Mouse (Mus musculus) liver, postnatal 0 days (tissue): ENCODE results near the gene Reep6. TPM values are rescaled to one million over a fixed set of nuclear protein-coding genes. Genes with fewer than 3 reads are reported as not detected.
"Not testable (repeated sequence)": the region's sequence is repeated elsewhere in the genome, so short reads cannot be mapped to it uniquely, and the experiment has no call there.

Experiments
- ATAC-seq: fragments of 200-750 bp; cut with Nextera tagmentation; 2 replicates; pipeline ENCODE4 v1.8.0; 2017; ENCODE audit warnings: mild to moderate bottlenecking, moderate library complexity
- DNase-seq: peaks from one replicate; pipeline ENCODE4 v3.0.0-alpha.2; 2016
- H3K27ac ChIP-seq: fragments of 300-500 bp; sonication (generic); 2 replicates; pipeline ENCODE4 v1.5.1; 2014; ENCODE audit warnings: antibody characterized with exemption, moderate library complexity, mild to moderate bottlenecking, low read depth
- H3K27me3 ChIP-seq: fragments of 300-500 bp; sonication (generic); 2 replicates; pipeline ENCODE4 v1.6.1; 2014; ENCODE audit warnings: low read length, control low read depth, mixed read lengths; ENCODE audit not compliant: insufficient read depth
- H3K36me3 ChIP-seq: fragments of 300-500 bp; sonication (generic); replicated peaks from 2 replicates; pipeline ENCODE4 v1.6.1; 2014; ENCODE audit warnings: mild to moderate bottlenecking, control low read depth, low read length, moderate library complexity, mixed read lengths; ENCODE audit not compliant: insufficient read depth
- H3K4me1 ChIP-seq: fragments of 300-500 bp; sonication (generic); 2 replicates; pipeline ENCODE4 v1.6.1; 2014; ENCODE audit warnings: antibody characterized with exemption, mild to moderate bottlenecking, control low read depth; ENCODE audit not compliant: insufficient read depth
- H3K4me2 ChIP-seq: fragments of 300-500 bp; sonication (generic); 2 replicates; pipeline ENCODE4 v1.6.1; 2014; ENCODE audit warnings: low read depth, mild to moderate bottlenecking, low read length, moderate library complexity, mixed read lengths
- H3K4me3 ChIP-seq: fragments of 300-500 bp; sonication (generic); 2 replicates; pipeline ENCODE4 v1.5.1; 2014; ENCODE audit warnings: low read depth, low read length
- H3K9ac ChIP-seq: fragments of 300-500 bp; sonication (generic); replicated peaks from 2 replicates; pipeline ENCODE4 v1.6.1; 2014; ENCODE audit warnings: mild to moderate bottlenecking, moderate library complexity
- H3K9me3 ChIP-seq: fragments of 300-500 bp; sonication (generic); 2 replicates; pipeline ENCODE4 v1.6.1; 2016; ENCODE audit warnings: mild to moderate bottlenecking, control low read depth, low read length, mixed read lengths
- CTCF ChIP-seq: sonication (generic); IDR thresholded peaks from 2 replicates; pipeline ENCODE4 v1.5.1; 2016; ENCODE audit warnings: antibody characterized with exemption, low read depth
- EP300 ChIP-seq: IDR thresholded peaks from 2 replicates; pipeline ENCODE4 v1.6.1; 2016; ENCODE audit warnings: antibody characterized with exemption, low read depth, mild to moderate bottlenecking
- WGBS: fragments of 180-500 bp; shearing (Covaris S2); extraction: QIAGEN DNeasy Blood & Tissue Kit; methylation state at CpG from one replicate; pipeline ENCODE4 v1.1.7; 2014; ENCODE audit not compliant: insufficient replicate concordance; 5-methylcytosine and 5-hydroxymethylcytosine counted together
- polyA plus RNA-seq: library from polyadenylated mRNA; unstranded; fragments of >200 nt; fragmentation: Nextera tagmentation; extraction: Ambion mirVana; gene quantifications from 2 replicates; pipeline ENCODE4 v1.2.1, GENCODE M21; 2015

Gene Reep6
- polyA plus RNA-seq, 1 experiment from 2014 or later: 167 TPM

- Histone ChIP-seq H3K36me3 (no peaks in the 10 kb centered on the region; the same call in 1 of the 2 replicates), H3K4me2 (peak overlapping the region; percentile 76), H3K27ac (no peak overlapping the region), H3K4me1 (peaks cover 52% of the 10 kb centered on the region), H3K4me3 (peak overlapping the region; percentile 36), H3K9me3 (no peaks in the 10 kb centered on the region), H3K27me3 (peaks cover 40% of the 10 kb centered on the region), H3K9ac (no peak overlapping the region)
- DNase-seq (no peak), ATAC-seq (no peak)
- TF ChIP-seq EP300: no peak
- TF ChIP-seq CTCF: no peak
- WGBS: 11% methylated on average over 43 of the region's 47 CpGs
Observed at GRCm38 (mm10) chr10:80341491-80342304, 11.9 kb downstream of the Reep6 start.

- H3K4me1 ChIP-seq: peaks cover 54% of the 10 kb centered on the region
- WGBS: 4% methylated on average over 26 of the region's 26 CpGs
- H3K9ac ChIP-seq: no peak overlapping the region
- no peaks in the 10 kb centered on the region for H3K36me3 ChIP-seq
- no peak overlapping the region for H3K27ac ChIP-seq
- TF ChIP-seq EP300: no peak
- TF ChIP-seq CTCF: no peak
- ATAC-seq (no peak), DNase-seq (no peak)
- peaks cover 43% of the 10 kb centered on the region for H3K27me3 ChIP-seq
- H3K9me3 ChIP-seq: no peaks in the 10 kb centered on the region
- H3K4me3 ChIP-seq: peak overlapping the region; percentile 36; the same call in 1 of the 2 replicates
- peak overlapping the region; percentile 76 for H3K4me2 ChIP-seq
Observed at GRCm38 (mm10) chr10:80342305-80342748, 12.6 kb downstream of the Reep6 start.

GRCm38 (mm10) chr10:80342749-80343424 lies 13.1 kb downstream of the Reep6 start:
- Histone ChIP-seq H3K9ac (0 out of 2 replicates have a peak overlapping the region, but pooled peaks have one; percentile 19), H3K27ac (peak overlapping the region; percentile 91; the same call in 1 of the 2 replicates), H3K4me2 (peak overlapping the region; percentile 76), H3K4me3 (peak overlapping the region; percentile 36), H3K4me1 (peaks cover 60% of the 10 kb centered on the region), H3K9me3 (no peaks in the 10 kb centered on the region), H3K36me3 (no peaks in the 10 kb centered on the region), H3K27me3 (peaks cover 49% of the 10 kb centered on the region)
- WGBS: under 1% methylated on average over 31 of the region's 33 CpGs
- TF ChIP-seq CTCF: no peak
- TF ChIP-seq EP300: no peak
- peak; percentile 73 for DNase-seq
- ATAC-seq: peak; percentile 42

- Histone ChIP-seq H3K27me3 (peaks cover 55% of the 10 kb centered on the region), H3K36me3 (no peaks in the 10 kb centered on the region), H3K27ac (peak overlapping the region; percentile 91), H3K4me1 (peaks cover 66% of the 10 kb centered on the region), H3K9me3 (no peaks in the 10 kb centered on the region), H3K4me2 (peak overlapping the region; percentile 76), H3K9ac (peak overlapping the region; percentile 19; the same call in 1 of the 2 replicates), H3K4me3 (peak overlapping the region; percentile 36)
- TF ChIP-seq CTCF (no peak), EP300 (no peak)
- WGBS: 26% methylated on average over 11 of the region's 13 CpGs
- ATAC-seq: 0 out of 2 replicates have a peak, but pooled peaks have one; percentile 4
- DNase-seq: no peak
Observed at GRCm38 (mm10) chr10:80343425-80343895, 13.7 kb downstream of the Reep6 start.

- H3K4me1 ChIP-seq: peaks cover 68% of the 10 kb centered on the region
- H3K9ac ChIP-seq: peak overlapping the region; percentile 60
- no peaks in the 10 kb centered on the region for H3K36me3 ChIP-seq
- peak; percentile 83 for DNase-seq
- H3K9me3 ChIP-seq: no peaks in the 10 kb centered on the region
- peak; percentile 70 for TF ChIP-seq EP300
- no peak for TF ChIP-seq CTCF
- H3K27me3 ChIP-seq: peaks cover 62% of the 10 kb centered on the region
- peak overlapping the region; percentile 36 for H3K4me3 ChIP-seq
- H3K27ac ChIP-seq: peak overlapping the region; percentile 91
- 23% methylated on average over 9 of the region's 9 CpGs for WGBS
- ATAC-seq: peak; percentile 71
- peak overlapping the region; percentile 76 for H3K4me2 ChIP-seq
Observed at GRCm38 (mm10) chr10:80344131-80344661, 14.4 kb downstream of the Reep6 start.

GRCm38 (mm10) chr10:80345122-80345521 lies 15.4 kb downstream of the Reep6 start:
- WGBS: 15% methylated on average over 12 of the region's 16 CpGs
- Histone ChIP-seq H3K27me3 (peaks cover 66% of the 10 kb centered on the region), H3K9me3 (no peaks in the 10 kb centered on the region), H3K27ac (peak overlapping the region; percentile 91), H3K9ac (peak overlapping the region; percentile 60), H3K4me3 (peak overlapping the region; percentile 36), H3K4me2 (peak overlapping the region; percentile 76), H3K4me1 (peaks cover 68% of the 10 kb centered on the region), H3K36me3 (no peaks in the 10 kb centered on the region)
- DNase-seq (peak; percentile 77), ATAC-seq (peak; percentile 20; the same call in 1 of the 2 replicates)
- TF ChIP-seq EP300: no peak
- TF ChIP-seq CTCF: no peak

- H3K9ac ChIP-seq, H3K36me3 ChIP-seq, H3K27ac ChIP-seq, DNase-seq, H3K9me3 ChIP-seq, H3K4me3 ChIP-seq, ATAC-seq, H3K4me2 ChIP-seq: not testable (repeated sequence)
- Histone ChIP-seq H3K4me1 (peaks cover 62% of the 10 kb centered on the region), H3K27me3 (peaks cover 60% of the 10 kb centered on the region)
- 79% methylated on average over 5 of the region's 6 CpGs for WGBS
Observed at GRCm38 (mm10) chr10:80345929-80346328, 16.2 kb downstream of the Reep6 start.
